Mouse (Mus musculus) urinary bladder, postnatal 25 days (tissue): ENCODE results near the gene Mageb4.
"Not testable (repeated sequence)": the region's sequence is repeated elsewhere in the genome, so short reads cannot be mapped to it uniquely, and the experiment has no call there.

Experiments
- DNase-seq: peaks from one replicate; pipeline ENCODE4 v3.0.0; 2022; ENCODE audit warnings: low spot score

Mageb4 gene

GRCm38 (mm10) chrX:86304993-86305392 lies at the start of gene Mageb4:
Mageb4 (minus strand) TSS chrX:86305093.
- not testable (repeated sequence) for DNase-seq

- not testable (repeated sequence) for DNase-seq
Measured at GRCm38 (mm10) chrX:86284597-86284996, 20.3 kb downstream of the Mageb4 start.

- not testable (repeated sequence) for DNase-seq
Measured at GRCm38 (mm10) chrX:86245950-86246349, 58.9 kb downstream of the Mageb4 start.

GRCm38 (mm10) chrX:86237246-86237645 lies 67.6 kb downstream of the Mageb4 start:
- no peak for DNase-seq
